In the genomic region with DNA sequence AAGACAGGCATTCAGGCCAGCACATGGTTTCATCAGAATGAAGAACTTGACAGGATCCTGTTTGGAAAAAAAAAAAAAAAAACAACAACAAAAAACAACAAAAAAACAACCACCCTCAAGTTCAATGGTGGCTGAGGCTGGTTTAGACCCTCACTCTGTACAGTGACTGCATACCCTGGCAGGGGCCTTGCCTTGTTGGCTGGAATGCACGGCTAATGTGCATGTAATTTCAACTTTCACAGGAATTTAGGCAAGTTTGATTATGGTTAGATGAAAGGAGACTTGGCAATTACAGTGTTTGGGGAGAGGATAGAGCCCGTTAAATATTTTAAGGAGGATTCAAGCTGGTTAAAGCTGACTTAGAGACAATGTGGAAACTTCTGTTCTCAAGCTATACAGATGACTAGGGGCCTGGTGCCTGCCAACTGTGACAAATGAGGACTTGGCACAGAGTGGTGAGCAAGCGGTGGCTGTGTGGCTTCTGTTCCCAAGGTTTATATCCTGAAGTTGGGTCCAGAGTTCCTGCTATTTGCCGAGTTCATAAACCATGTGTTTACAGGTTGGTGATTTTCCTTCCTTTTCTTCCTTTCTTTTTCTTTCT, we compare ENCODE assay signal across 9 mouse cellular contexts. TPM values are rescaled to one million over a fixed set of nuclear protein-coding genes. Genes with fewer than 3 reads are reported as not detected.
DNase-seq lines count a peak whose midpoint lies in the region; ATAC-seq and TF ChIP-seq lines count a peak whose summit lies in the region.
"Had no signal": no experiment of that assay in that cellular context is flagged by ENCODE, and none has a peak within 500 bp of the region (broad histone marks: within the 10 kb centered on the region; RNA-seq: fewer than 3 reads in every experiment).

No protein-coding gene starts in this region.

- no peak overlapping the region for H3K27ac ChIP-seq in lung, postnatal 0 days (ENCODE audit: low read length)
- no peak overlapping the region for H3K27ac ChIP-seq in hindbrain, embryonic 12.5 days
- H3K27ac ChIP-seq in limb, embryonic 15.5 days, result peak overlapping the region; percentile 48
- no peak overlapping the region for H3K27ac ChIP-seq in midbrain, embryonic 13.5 days
- H3K27ac ChIP-seq: midbrain, embryonic 12.5 days had no signal

- TF ChIP-seq CTCF in lung, postnatal 0 days (IDR thresholded peaks at IDR 0.05), result no peak

- 47% methylated on average over 4 of the region's 4 CpGs for WGBS in lung, postnatal 0 days
- 35% methylated on average over 4 of the region's 4 CpGs for WGBS in hindbrain, embryonic 12.5 days
- 24% methylated on average over 4 of the region's 4 CpGs for WGBS in limb, embryonic 15.5 days
- WGBS in midbrain, embryonic 13.5 days, result 55% methylated on average over 4 of the region's 4 CpGs

- no peak overlapping the region for H3K4me2 ChIP-seq in lung, postnatal 0 days (replicated peaks; ENCODE audit: low read depth, low read length)
- H3K4me2 ChIP-seq in hindbrain, embryonic 12.5 days (replicated peaks), result no peak overlapping the region
- peak overlapping the region; percentile 31 for H3K4me2 ChIP-seq in limb, embryonic 15.5 days
- H3K4me2 ChIP-seq in midbrain, embryonic 13.5 days (replicated peaks), result no peak overlapping the region
- H3K4me2 ChIP-seq: midbrain, embryonic 12.5 days had no signal

- H3K9ac ChIP-seq in lung, postnatal 0 days (replicated peaks; ENCODE audit: low read depth), result no peak overlapping the region
- no peak overlapping the region for H3K9ac ChIP-seq in hindbrain, embryonic 12.5 days
- H3K9ac ChIP-seq in limb, embryonic 15.5 days, result no peak overlapping the region
- no peak overlapping the region for H3K9ac ChIP-seq in midbrain, embryonic 13.5 days (replicated peaks)
- H3K9ac ChIP-seq: midbrain, embryonic 12.5 days had no signal

- no peaks in the 10 kb centered on the region for H3K4me1 ChIP-seq in lung, postnatal 0 days (ENCODE audit: insufficient read depth, low read depth, low read length)
- peaks cover 13% of the 10 kb centered on the region; the same call in 1 of the 2 replicates for H3K4me1 ChIP-seq in hindbrain, embryonic 12.5 days
- H3K4me1 ChIP-seq in limb, embryonic 15.5 days, result peaks cover 4% of the 10 kb centered on the region; the same call in 1 of the 2 replicates
- H3K4me1 ChIP-seq in midbrain, embryonic 13.5 days (replicated peaks), result peaks cover 14% of the 10 kb centered on the region

- H3K9me3 ChIP-seq in lung, postnatal 0 days (ENCODE audit: low read length), result no peaks in the 10 kb centered on the region
- no peaks in the 10 kb centered on the region for H3K9me3 ChIP-seq in hindbrain, embryonic 12.5 days (replicated peaks)
- no peaks in the 10 kb centered on the region for H3K9me3 ChIP-seq in limb, embryonic 15.5 days
- no peaks in the 10 kb centered on the region for H3K9me3 ChIP-seq in midbrain, embryonic 13.5 days
- H3K9me3 ChIP-seq: midbrain, embryonic 12.5 days had no signal

- no peaks in the 10 kb centered on the region for H3K27me3 ChIP-seq in lung, postnatal 0 days (replicated peaks; ENCODE audit: insufficient read depth, low read length)
- no peaks in the 10 kb centered on the region for H3K27me3 ChIP-seq in hindbrain, embryonic 12.5 days
- peaks cover 3% of the 10 kb centered on the region; the same call in 1 of the 2 replicates for H3K27me3 ChIP-seq in limb, embryonic 15.5 days
- H3K27me3 ChIP-seq in midbrain, embryonic 13.5 days, result no peaks in the 10 kb centered on the region
- H3K27me3 ChIP-seq: midbrain, embryonic 12.5 days had no signal

- no peak for ATAC-seq in lung, postnatal 0 days
- peak; percentile 60; the same call in 1 of the 2 replicates for ATAC-seq in hindbrain, embryonic 12.5 days (ENCODE audit: low FRiP score)
- ATAC-seq in limb, embryonic 15.5 days (ENCODE audit: insufficient number of reproducible peaks, low FRiP score, low TSS enrichment, low read depth), result no peak
- no peak for ATAC-seq in midbrain, embryonic 13.5 days

- no peak overlapping the region for H3K4me3 ChIP-seq in lung, postnatal 0 days (ENCODE audit: low read depth, low read length)
- H3K4me3 ChIP-seq in hindbrain, embryonic 12.5 days, result no peak overlapping the region
- H3K4me3 ChIP-seq in limb, embryonic 15.5 days, result peak overlapping the region; percentile 15; the same call in 1 of the 2 replicates
- H3K4me3 ChIP-seq in midbrain, embryonic 13.5 days (replicated peaks), result no peak overlapping the region
- H3K4me3 ChIP-seq: midbrain, embryonic 12.5 days had no signal

- no peaks in the 10 kb centered on the region; the same call in 1 of the 2 replicates for H3K36me3 ChIP-seq in lung, postnatal 0 days (ENCODE audit: insufficient read depth, low read length)
- H3K36me3 ChIP-seq in hindbrain, embryonic 12.5 days, result no peaks in the 10 kb centered on the region
- no peaks in the 10 kb centered on the region for H3K36me3 ChIP-seq in limb, embryonic 15.5 days
- no peaks in the 10 kb centered on the region for H3K36me3 ChIP-seq in midbrain, embryonic 13.5 days
- H3K36me3 ChIP-seq: midbrain, embryonic 12.5 days had no signal

- TF ChIP-seq EP300 in lung, postnatal 0 days (IDR thresholded peaks at IDR 0.05), result no peak

- DNase-seq in adrenal gland, adult 2 months, result peak; percentile 56
- DNase-seq in adrenal gland, adult 8-10 months, result no peak
- DNase-seq in lung, postnatal 0 days (ENCODE audit: low spot score), result peak; percentile 13
- DNase-seq in lung, postnatal 4 days, result no peak
- no peak for DNase-seq in ovary, postnatal 36 days (ENCODE audit: low spot score)

RNA-seq across cellular contexts. Expression of a gene that starts 0.6 kb away (rescaled TPM):
- total RNA-seq in adrenal gland, adult 2 months (2021), result 1 to 10 TPM in 1 of 2 experiments, under 1 TPM in 1; 0.78 to 1.2 TPM
- 1.00 and 1.1 TPM in 2 replicates for polyA plus RNA-seq in adrenal gland, adult 2 months (2012; rRNA removed)
- total RNA-seq in adrenal gland, adult 8-10 months (2022), result 1 to 10 TPM; 1.5 to 1.9 (median 1.7) TPM
- 0.87 and 1.2 TPM in 2 replicates for polyA plus RNA-seq in lung, postnatal 0 days (2015; fragmentation: Nextera tagmentation; extraction: Ambion mirVana)
- 1.3 and 2.1 TPM in 2 replicates for polyA plus RNA-seq in hindbrain, embryonic 12.5 days (2016; fragmentation: Nextera tagmentation; extraction: Ambion mirVana)
- polyA plus RNA-seq in limb, embryonic 15.5 days (2015; fragmentation: Nextera tagmentation; extraction: Ambion mirVana), result 6.3 and 6.6 TPM in 2 replicates
- 0.26 and 0.32 TPM in 2 replicates for polyA plus RNA-seq in midbrain, embryonic 13.5 days (2015; fragmentation: Nextera tagmentation; extraction: Ambion mirVana)

RNA-seq across cellular contexts. Expression of a gene that starts 48.7 kb away (rescaled TPM):
- 10 to 100 TPM; 39.9 to 50.3 TPM for total RNA-seq in adrenal gland, adult 2 months (2021)
- 42.7 and 51.2 TPM in 2 replicates for polyA plus RNA-seq in adrenal gland, adult 2 months (2012; rRNA removed)
- total RNA-seq in adrenal gland, adult 8-10 months (2022), result 10 to 100 TPM; 46.8 to 92.3 (median 64.6) TPM
- polyA plus RNA-seq in lung, postnatal 0 days (2015; fragmentation: Nextera tagmentation; extraction: Ambion mirVana), result 9.4 and 9.8 TPM in 2 replicates
- 6.0 and 9.4 TPM in 2 replicates for polyA plus RNA-seq in hindbrain, embryonic 12.5 days (2016; fragmentation: Nextera tagmentation; extraction: Ambion mirVana)
- 10.9 and 12.2 TPM in 2 replicates for polyA plus RNA-seq in limb, embryonic 15.5 days (2015; fragmentation: Nextera tagmentation; extraction: Ambion mirVana)
- 6.0 and 7.4 TPM in 2 replicates for polyA plus RNA-seq in midbrain, embryonic 13.5 days (2015; fragmentation: Nextera tagmentation; extraction: Ambion mirVana)

Comparison
In these comparisons a context has a peak if more than half of its experiments do, and no peak if none do; other contexts are left out.
1. DNase-seq: peak in adrenal gland, adult 2 months (single experiment) and lung, postnatal 0 days (single experiment); none in adrenal gland, adult 8-10 months (single experiment), lung, postnatal 4 days (0 of 2) and ovary, postnatal 36 days (single experiment).